Mouse (Mus musculus) T-helper 17 cell (primary cell): Measurements from ENCODE around the gene Olfr1157.

Source experiments
- in situ Hi-C, 2 experiments: fragments of 300-600 bp; cut with MboI, MseI; formaldehyde crosslinking; loops; 1 replicate in 1 of 2; 2 replicates in 1 of 2; pipeline ENCODE4 v1.15.1; 2025; ENCODE audit warnings: high pct_unique_total_duplicates in 2 of 2

The Olfr1157 gene

DNA sequence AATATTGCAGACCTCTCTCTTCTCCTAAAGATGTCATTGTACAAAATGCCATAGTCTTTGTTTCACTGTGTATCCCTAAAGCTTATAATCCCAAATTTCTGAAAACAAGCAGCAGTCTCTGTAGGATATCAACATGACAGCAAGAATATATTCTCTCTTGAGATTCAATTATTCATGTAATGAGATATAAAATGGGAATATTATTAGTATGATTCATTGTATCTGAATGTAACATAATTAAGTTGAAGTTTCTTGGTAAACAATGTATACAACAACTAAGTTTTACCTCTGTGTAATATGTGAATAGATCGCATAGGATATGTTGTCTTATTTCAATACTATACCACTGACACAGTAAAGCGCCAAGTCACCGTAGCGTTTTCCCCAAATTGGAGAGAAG is at the start of gene Olfr1157:
Olfr1157 (minus strand) TSS at position 101 of the 400 bp plus-strand sequence.
- in situ Hi-C loops: no loop called here

DNA sequence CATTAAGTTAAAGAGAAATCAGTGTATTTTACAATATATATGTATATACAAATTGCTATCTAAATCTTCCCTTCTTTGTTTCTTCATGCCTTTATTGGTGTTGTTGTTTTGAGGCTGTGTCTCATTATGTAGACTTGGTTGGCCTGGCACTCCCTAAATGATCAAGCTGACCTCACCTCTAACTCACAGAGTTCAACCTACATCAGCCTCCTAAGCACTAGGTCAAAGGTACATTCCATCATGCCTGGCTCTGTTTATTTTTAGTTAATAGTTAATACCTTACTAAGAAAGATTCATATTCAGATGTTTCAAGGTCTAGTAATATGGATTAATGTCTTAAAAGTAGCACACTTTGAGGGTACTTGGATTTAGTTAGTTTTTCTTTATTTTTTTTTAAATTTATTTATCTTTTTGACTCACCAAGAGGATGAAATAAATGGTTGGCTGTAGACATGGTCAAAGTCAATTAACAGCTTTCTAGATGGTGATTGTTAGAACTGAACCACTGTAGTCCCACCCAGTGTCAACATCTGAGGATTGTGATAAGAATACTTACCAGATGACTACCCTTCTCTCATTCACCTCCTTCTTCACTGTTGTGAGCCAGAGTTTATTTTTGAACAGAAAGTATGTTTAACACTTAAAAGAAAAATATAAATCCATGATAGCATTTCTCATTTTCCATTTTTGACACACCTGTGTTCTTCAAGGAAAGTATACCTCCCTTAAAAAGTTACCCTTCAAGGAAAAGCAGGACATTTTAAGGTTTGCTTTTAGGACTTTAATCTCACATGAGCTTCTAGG is 39.6 kb upstream of the Olfr1157 start, which contains the start of gene Olfr1160:
Olfr1160 (minus strand) TSS at position 754 of the 804 bp plus-strand sequence.
- in situ Hi-C loops: no loop called here

- in situ Hi-C loops: no loop called here
These were observed 21.7 kb upstream of the Olfr1157 start, which contains the start of gene Olfr1158 for GRCm38 (mm10) chr2:87989813-87990212. TSS of gene Olfr1158 (plus strand) at chr2:87990113.

DNA sequence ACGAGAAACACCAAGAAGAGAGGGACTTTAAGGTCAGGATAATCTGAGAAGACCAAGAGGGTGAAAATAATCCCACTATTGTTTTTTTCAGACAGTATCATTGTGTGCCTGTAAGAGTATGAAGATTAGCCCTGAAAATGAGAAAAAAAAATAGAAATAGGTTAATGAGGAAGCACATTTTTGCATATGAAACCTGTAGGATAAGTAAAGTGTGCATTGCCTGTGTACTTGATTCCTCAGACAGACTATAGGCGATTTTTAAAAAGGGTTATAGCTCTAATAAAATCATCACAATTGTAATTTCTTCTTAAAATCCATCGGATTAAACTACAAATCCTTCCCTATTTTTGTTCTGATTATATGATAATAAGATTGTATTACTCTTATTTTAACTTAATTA is 6.5 kb upstream of the Olfr1157 start, which contains the start of gene Olfr74:
Olfr74 (minus strand) TSS at position 101 of the 400 bp plus-strand sequence.
- in situ Hi-C loops: no loop called here

- in situ Hi-C loops: no loop called here
These were observed 15.1 kb downstream of the Olfr1157 start, which contains the start of gene Olfr1156 for GRCm38 (mm10) chr2:87953000-87953399. TSS of gene Olfr1156 (minus strand) at chr2:87953100.

DNA sequence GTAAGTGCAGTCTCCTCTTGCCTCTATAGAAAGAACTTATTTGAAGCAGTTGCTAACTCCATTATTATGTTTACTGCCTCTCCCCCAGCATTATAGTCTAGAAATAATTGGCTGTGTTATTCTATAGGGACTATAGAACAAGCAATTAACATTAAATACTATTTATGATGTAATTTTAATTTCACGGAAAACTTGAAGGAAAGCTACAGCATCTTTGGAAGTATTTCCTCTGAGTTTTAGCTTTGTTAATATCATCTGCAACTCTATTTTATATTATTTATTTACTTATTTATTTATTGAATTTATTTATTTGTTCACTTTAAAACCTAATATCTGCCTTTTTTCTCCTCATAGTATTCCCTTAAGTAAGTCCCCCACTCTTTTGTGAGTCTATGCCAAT is 23.1 kb downstream of the Olfr1157 start, which contains the start of gene Olfr1155:
Olfr1155 (minus strand) TSS at position 101 of the 400 bp plus-strand sequence.
- in situ Hi-C loops: no loop called here
